Mouse (Mus musculus) gastrocnemius, postnatal 10 days (tissue): ENCODE measurements around the gene Ptger2. TPM values are rescaled to one million over a fixed set of nuclear protein-coding genes. Genes with fewer than 3 reads are reported as not detected.
A peak's percentile ranks its signal among the peaks of the same experiment; 100 is the strongest.

Experiments used
- DNase-seq: peaks from one replicate; pipeline ENCODE4 v3.0.0; 2021; ENCODE audit warnings: mixed read lengths
- microRNA-seq, 2 experiments: library from miRNA; unstranded; fragments of <30 nt; microRNA quantifications; one replicate each; pipeline ENCODE4 v1.2.0; 2021
- total RNA-seq, 2 experiments: library from RNA; stranded (reverse); gene quantifications; 2 replicates each; pipeline ENCODE4 v1.2.3; 2021

Gene Ptger2
- total RNA-seq, 2 experiments from 2014 or later = 0.16 to 0.23 TPM

- peak; percentile 16 for DNase-seq
Measured at GRCm38 (mm10) chr14:45049689-45050418, 61.9 kb downstream of the Ptger2 start.

GRCm38 (mm10) chr14:45050419-45050776 is 62.4 kb downstream of the Ptger2 start:
- DNase-seq = no peak

GRCm38 (mm10) chr14:45051116-45051515 is 63.1 kb downstream of the Ptger2 start:
- DNase-seq = no peak

Small RNA genes within 50 kb of the gene (microRNA-seq; reads per million reads assigned to microRNA genes)
- 0 reads per million in 2 experiments for gene Mir327

Other genes starting within 250 kb of the Ptger2 start
- not detected for gene Gm8267, start 237.9 kb upstream of the Ptger2 start, total RNA-seq
- gene Ptgdr, start 128.8 kb upstream of the Ptger2 start, total RNA-seq = not detected
- 1 to 10 TPM; 1.6 to 2.3 TPM for gene Gpr137c, start 231.5 kb downstream of the Ptger2 start, total RNA-seq
- 1 to 10 TPM; 8.3 to 9.8 TPM for gene Txndc16, start 232.1 kb downstream of the Ptger2 start, total RNA-seq